Mouse (Mus musculus) embryonic facial prominence, embryonic 15.5 days (tissue): Measurements from ENCODE around the gene Nrp1. TPM values are rescaled to one million over a fixed set of nuclear protein-coding genes. Genes with fewer than 3 reads are reported as not detected.

Experiments used
- ATAC-seq: fragments of 200-750 bp; cut with Nextera tagmentation; 2 replicates; pipeline ENCODE4 v1.8.0; 2017; ENCODE audit warnings: low read depth, moderate TSS enrichment; ENCODE audit not compliant: insufficient number of reproducible peaks, low FRiP score, low TSS enrichment
- H3K27ac ChIP-seq: fragments of 300-500 bp; sonication (generic); replicated peaks from 2 replicates; pipeline ENCODE4 v1.5.1; 2015; ENCODE audit warnings: mild to moderate bottlenecking, inconsistent platforms
- H3K27me3 ChIP-seq: fragments of 300-500 bp; sonication (generic); 2 replicates; pipeline ENCODE4 v1.6.1; 2015; ENCODE audit warnings: inconsistent platforms
- H3K36me3 ChIP-seq: fragments of 300-500 bp; sonication (generic); 2 replicates; pipeline ENCODE4 v1.6.1; 2015; ENCODE audit warnings: mild to moderate bottlenecking, inconsistent platforms
- H3K4me1 ChIP-seq: fragments of 300-500 bp; sonication (generic); 2 replicates; pipeline ENCODE4 v1.6.1; 2015; ENCODE audit warnings: inconsistent platforms
- H3K4me2 ChIP-seq: fragments of 300-500 bp; sonication (generic); replicated peaks from 2 replicates; pipeline ENCODE4 v1.6.1; 2015; ENCODE audit warnings: mild to moderate bottlenecking, inconsistent platforms
- H3K4me3 ChIP-seq: fragments of 300-500 bp; sonication (generic); replicated peaks from 2 replicates; pipeline ENCODE4 v1.5.1; 2015; ENCODE audit warnings: mild to moderate bottlenecking, inconsistent platforms
- H3K9ac ChIP-seq: fragments of 300-500 bp; sonication (generic); 2 replicates; pipeline ENCODE4 v1.6.1; 2015; ENCODE audit warnings: inconsistent platforms
- H3K9me3 ChIP-seq: fragments of 300-500 bp; sonication (generic); replicated peaks from 2 replicates; pipeline ENCODE4 v1.6.1; 2016; ENCODE audit warnings: inconsistent platforms
- WGBS: fragments of 180-500 bp; shearing (Covaris S2); methylation state at CpG from one replicate; pipeline ENCODE4 v1.1.7; 2015; 5-methylcytosine and 5-hydroxymethylcytosine counted together
- microRNA counts: library from miRNA; unstranded; fragments of <30 nt; microRNA quantifications from one replicate; lab custom pipeline; 2016
- microRNA-seq: library from miRNA; unstranded; fragments of <30 nt; microRNA quantifications from one replicate; pipeline ENCODE4, GENCODE M21; 2016; ENCODE audit warnings: borderline number of aligned reads
- polyA plus RNA-seq: library from polyadenylated mRNA; unstranded; fragments of >200 nt; fragmentation: Nextera tagmentation; extraction: Ambion mirVana; gene quantifications from 2 replicates; pipeline ENCODE4 v1.2.1, GENCODE M21; 2015

Gene Nrp1
- polyA plus RNA-seq, 1 experiment from 2014 or later: 114 TPM

DNA sequence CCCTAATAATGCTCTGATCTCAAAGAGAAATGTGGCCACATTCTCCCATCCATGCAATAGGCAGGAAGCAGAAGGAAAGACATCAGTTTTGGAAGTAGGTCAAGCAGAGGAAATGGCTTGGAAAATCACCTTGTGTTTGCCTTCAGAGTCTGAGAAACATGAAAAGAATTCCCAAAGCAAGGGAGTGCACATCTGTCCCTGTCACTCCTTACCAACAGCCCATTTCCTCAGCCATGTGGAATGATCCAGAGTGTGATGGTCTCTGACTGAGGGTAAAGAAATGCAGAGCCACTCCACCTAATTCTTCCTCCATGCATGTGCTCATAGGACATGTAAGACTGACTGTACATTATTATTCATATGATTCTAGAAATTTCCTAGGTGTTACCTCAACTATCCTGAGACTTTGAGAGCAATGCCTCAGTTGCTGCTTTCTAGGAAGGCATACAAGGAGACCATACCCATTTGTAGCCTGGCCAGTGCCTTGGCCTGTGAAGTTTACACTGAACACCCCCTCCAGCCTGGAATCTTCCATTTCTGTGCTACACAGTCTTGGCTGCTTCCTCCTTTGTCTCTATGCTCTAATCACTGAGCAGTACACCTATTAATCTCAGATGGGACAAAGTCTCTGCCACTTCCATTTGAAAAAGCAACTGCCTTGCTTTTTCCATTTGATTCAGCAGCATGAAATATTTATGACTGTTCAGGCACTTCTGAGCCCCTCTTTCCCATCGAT is 183.1 kb downstream of the Nrp1 start:
- ATAC-seq: no peak
- 61% methylated on average over 1 of the region's 1 CpGs for WGBS
- H3K9ac ChIP-seq: no peak overlapping the region

DNA sequence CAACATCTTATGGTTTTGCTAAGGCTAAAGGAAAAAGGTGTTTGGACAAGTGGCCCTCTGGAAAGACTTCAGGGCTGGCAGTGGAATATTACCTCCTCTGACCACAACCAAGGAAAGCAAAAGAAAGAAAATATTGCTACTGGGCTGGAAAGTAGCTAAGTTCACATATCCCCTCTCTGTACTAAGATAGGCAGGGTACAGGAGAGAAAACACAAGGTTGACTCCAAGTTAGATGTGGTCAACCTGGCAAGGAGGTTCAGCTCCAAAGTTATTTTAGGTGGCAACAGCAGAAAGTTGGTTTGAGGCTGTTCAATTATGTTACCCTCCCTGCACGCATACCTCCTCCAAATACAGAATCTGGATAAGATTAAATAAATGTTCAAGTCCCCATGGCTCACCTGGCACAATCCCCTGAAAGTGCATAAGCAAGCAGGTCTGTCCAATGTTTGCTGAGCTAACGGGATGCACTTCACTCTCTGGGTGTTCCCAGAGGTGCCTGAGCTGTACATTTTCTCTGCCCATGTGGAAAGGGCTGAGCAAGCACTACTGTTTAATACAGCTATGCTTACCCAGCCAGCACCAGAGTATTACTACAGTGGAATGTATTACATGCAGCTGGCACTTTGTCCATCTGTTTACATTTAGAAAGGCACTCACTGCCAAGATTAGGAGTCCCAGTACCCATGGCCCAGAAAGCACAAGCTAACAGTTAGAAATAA is 185.9 kb downstream of the Nrp1 start:
- Histone ChIP-seq H3K4me1 (peaks cover 10% of the 10 kb centered on the region; the same call in 1 of the 2 replicates), H3K27ac (peak overlapping the region; percentile 39; the same call in 1 of the 2 replicates), H3K4me2 (no peak overlapping the region), H3K4me3 (no peak overlapping the region), H3K9me3 (no peaks in the 10 kb centered on the region), H3K9ac (no peak overlapping the region), H3K27me3 (no peaks in the 10 kb centered on the region), H3K36me3 (no peaks in the 10 kb centered on the region)
- 41% methylated on average over 2 of the region's 2 CpGs for WGBS
- ATAC-seq: peak; percentile 76

More for the DNA sequence above, 183.1 kb downstream of the Nrp1 start:
- H3K9me3 ChIP-seq: no peaks in the 10 kb centered on the region
- H3K27me3 ChIP-seq: no peaks in the 10 kb centered on the region
- H3K4me1 ChIP-seq: peaks cover 10% of the 10 kb centered on the region; the same call in 1 of the 2 replicates
- no peak overlapping the region for H3K4me2 ChIP-seq
- H3K27ac ChIP-seq: no peak overlapping the region
- no peaks in the 10 kb centered on the region for H3K36me3 ChIP-seq
- no peak overlapping the region for H3K4me3 ChIP-seq

DNA sequence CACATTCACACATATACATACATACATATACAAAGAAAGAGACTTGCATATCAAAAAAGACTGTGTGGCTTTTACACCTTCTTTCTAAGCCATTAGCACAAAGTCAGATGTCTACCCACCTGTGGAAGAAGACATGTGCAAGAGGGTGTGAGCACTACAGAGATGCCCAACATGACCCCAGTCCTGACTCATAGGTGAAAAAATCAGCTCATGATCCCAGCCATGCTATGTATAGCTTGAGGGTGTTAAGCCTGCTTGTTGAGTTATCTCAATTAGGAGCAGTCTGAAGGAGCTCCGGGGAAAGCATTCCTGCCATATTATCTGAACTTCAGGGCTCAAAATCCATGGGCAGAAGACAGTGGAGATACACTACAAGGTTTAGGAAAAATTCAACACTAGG is 187.9 kb downstream of the Nrp1 start:
- no peaks in the 10 kb centered on the region for H3K9me3 ChIP-seq
- H3K27me3 ChIP-seq: no peaks in the 10 kb centered on the region
- peaks cover 10% of the 10 kb centered on the region; the same call in 1 of the 2 replicates for H3K4me1 ChIP-seq
- H3K36me3 ChIP-seq: no peaks in the 10 kb centered on the region
- H3K27ac ChIP-seq: no peak overlapping the region
- H3K4me3 ChIP-seq: no peak overlapping the region
- H3K4me2 ChIP-seq: no peak overlapping the region
- ATAC-seq: no peak
- no peak overlapping the region for H3K9ac ChIP-seq
- 67% methylated on average over 1 of the region's 1 CpGs for WGBS

DNA sequence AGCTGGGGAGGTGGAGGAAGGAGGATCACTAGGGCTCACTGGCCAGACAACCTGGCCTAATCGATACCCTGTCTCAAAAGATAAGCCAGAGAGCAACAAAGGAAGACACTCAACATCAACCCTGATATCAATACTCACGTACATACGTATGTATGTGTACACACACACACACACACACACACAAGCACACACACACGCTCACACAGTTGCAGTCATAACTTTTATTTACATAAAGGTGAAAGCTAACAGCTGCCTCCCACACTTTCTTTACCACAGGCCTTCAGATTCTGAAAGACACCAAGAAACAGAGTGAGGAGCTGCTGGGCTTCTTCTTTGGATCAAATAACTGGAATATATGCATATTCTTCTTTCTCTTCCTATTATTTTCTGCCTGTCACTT is 189.0 kb downstream of the Nrp1 start:
- WGBS: 85% methylated on average over 4 of the region's 4 CpGs
- H3K9ac ChIP-seq: no peak overlapping the region

DNA sequence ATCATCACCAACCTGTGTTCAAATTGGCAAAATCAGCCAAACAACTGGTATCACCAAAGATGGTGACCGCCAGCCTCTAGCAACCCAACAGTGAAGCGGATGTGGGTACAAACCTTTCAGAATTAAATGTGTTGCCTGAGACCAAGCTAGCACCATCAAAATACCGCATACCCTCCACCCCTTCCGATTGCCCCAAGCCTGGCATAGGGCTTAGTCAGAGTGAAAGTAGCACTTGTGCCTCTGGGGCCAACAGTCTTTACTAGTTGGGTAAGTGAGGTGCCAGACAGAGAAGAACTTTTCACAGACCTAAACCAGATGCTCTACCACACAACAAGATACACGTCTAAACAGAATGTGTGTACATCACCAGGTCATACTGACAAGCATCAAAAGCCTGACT is 191.3 kb downstream of the Nrp1 start:
- Histone ChIP-seq H3K27ac (no peak overlapping the region), H3K4me3 (no peak overlapping the region), H3K36me3 (no peaks in the 10 kb centered on the region), H3K4me1 (peaks cover 1% of the 10 kb centered on the region; the same call in 1 of the 2 replicates), H3K27me3 (no peaks in the 10 kb centered on the region), H3K9ac (no peak overlapping the region), H3K9me3 (no peaks in the 10 kb centered on the region), H3K4me2 (no peak overlapping the region)
- WGBS: 93% methylated on average over 5 of the region's 5 CpGs
- ATAC-seq: no peak

More for the DNA sequence above, 189.0 kb downstream of the Nrp1 start:
- H3K9me3 ChIP-seq: no peaks in the 10 kb centered on the region
- no peak overlapping the region for H3K4me3 ChIP-seq
- no peak overlapping the region for H3K27ac ChIP-seq
- H3K4me2 ChIP-seq: no peak overlapping the region
- H3K27me3 ChIP-seq: no peaks in the 10 kb centered on the region
- no peaks in the 10 kb centered on the region for H3K36me3 ChIP-seq
- no peak for ATAC-seq
- peaks cover 10% of the 10 kb centered on the region; the same call in 1 of the 2 replicates for H3K4me1 ChIP-seq

DNA sequence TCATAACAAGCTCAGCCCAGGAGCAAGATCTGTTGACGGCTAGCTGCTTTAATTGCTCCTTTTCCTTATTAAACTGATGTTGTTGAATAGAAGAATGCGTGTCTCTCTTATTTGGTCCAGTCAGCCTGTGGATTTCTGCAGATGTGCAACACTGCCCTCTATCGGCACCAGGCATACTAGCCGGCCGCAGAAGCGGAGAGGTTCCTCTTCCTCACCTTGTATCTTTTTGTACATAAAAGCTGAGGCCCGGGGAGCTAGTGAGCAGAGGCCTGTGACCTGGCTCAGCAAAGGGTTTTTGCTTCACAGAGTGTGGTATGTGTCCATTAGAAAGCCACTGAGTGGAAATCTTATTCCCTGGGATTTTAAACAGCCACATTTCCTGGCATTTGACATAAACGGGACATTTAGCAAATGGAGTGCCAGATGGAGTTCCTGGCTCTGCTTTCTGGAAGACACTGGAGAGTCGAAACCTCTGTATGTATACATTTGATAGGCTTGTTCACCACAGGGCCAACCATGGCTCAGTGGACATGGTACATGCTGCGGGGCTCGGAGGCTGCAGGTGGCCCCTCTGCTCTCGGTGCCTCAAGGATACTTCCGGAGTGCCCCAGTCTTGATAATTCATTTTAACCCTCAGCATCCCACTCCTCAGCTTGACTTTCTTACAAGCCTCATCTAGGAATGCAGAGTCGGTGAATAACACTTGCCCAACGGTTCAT is 193.2 kb downstream of the Nrp1 start:
- Histone ChIP-seq H3K4me1 (no peaks in the 10 kb centered on the region), H3K9ac (no peak overlapping the region), H3K4me2 (no peak overlapping the region)

More for the DNA sequence above, 193.2 kb downstream of the Nrp1 start:
- H3K27ac ChIP-seq: 0 out of 2 replicates have a peak overlapping the region, but pooled peaks have one; percentile 2
- H3K9me3 ChIP-seq: no peaks in the 10 kb centered on the region
- H3K27me3 ChIP-seq: no peaks in the 10 kb centered on the region
- ATAC-seq: no peak
- H3K36me3 ChIP-seq: no peaks in the 10 kb centered on the region
- H3K4me3 ChIP-seq: no peak overlapping the region
- WGBS: 41% methylated on average over 15 of the region's 15 CpGs

MicroRNAs within 50 kb of the gene (microRNA counts, 519-probe panel; counts per million panel counts)
- microRNA mmu-miR-1903 (lab: Ali Mortazavi, UCI): 1,176 counts per million, percentile 6 among the panel's probes with 10 or more counts

Small RNA genes lying within 50 kb of the gene (microRNA-seq; reads per million reads assigned to microRNA genes)
- gene Mir1903: not detected
